Mouse (Mus musculus): ENCODE results near the gene Bnip1. TPM values are rescaled to one million over a fixed set of nuclear protein-coding genes. Genes with fewer than 3 reads are reported as not detected.
A peak's percentile ranks its signal among the peaks of the same experiment; 100 is the strongest.

Bnip1 gene
- polyA plus RNA-seq, 1 experiment from 2014 or later: 56.2 TPM

- Histone ChIP-seq H3K9me3 (no peaks in the 10 kb centered on the region), H3K4me3 (peak overlapping the region; percentile 73), H3K27ac (peak overlapping the region; percentile 94), H3K36me3 (peaks cover 33% of the 10 kb centered on the region), H3K4me2 (replicated peaks) (peak overlapping the region; percentile 83), H3K27me3 (no peaks in the 10 kb centered on the region), H3K4me1 (peaks cover 14% of the 10 kb centered on the region), H3K9ac (peak overlapping the region; percentile 82)
- 11% methylated on average over 5 of the region's 5 CpGs for WGBS
- no peak for ATAC-seq (ENCODE audit: low FRiP score, low read depth)
Observed at GRCm38 (mm10) chr17:26781610-26782043, 761 bp downstream of the Bnip1 start.

GRCm38 (mm10) chr17:26784525-26784924 is 3.7 kb downstream of the Bnip1 start:
- WGBS: 91% methylated on average over 8 of the region's 8 CpGs
- no peak overlapping the region for H3K27ac ChIP-seq
- no peaks in the 10 kb centered on the region for H3K27me3 ChIP-seq
- no peak overlapping the region for H3K9ac ChIP-seq
- H3K4me1 ChIP-seq: peaks cover 14% of the 10 kb centered on the region
- peaks cover 58% of the 10 kb centered on the region for H3K36me3 ChIP-seq
- H3K4me3 ChIP-seq: no peak overlapping the region
- H3K4me2 ChIP-seq (replicated peaks): no peak overlapping the region
- no peak for ATAC-seq (ENCODE audit: low FRiP score, low read depth)
- no peaks in the 10 kb centered on the region for H3K9me3 ChIP-seq

GRCm38 (mm10) chr17:26786586-26786985 is 5.7 kb downstream of the Bnip1 start:
- no peak overlapping the region for H3K9ac ChIP-seq
- ATAC-seq (ENCODE audit: low FRiP score, low read depth): no peak
- peaks cover 8% of the 10 kb centered on the region for H3K4me1 ChIP-seq
- peaks cover 78% of the 10 kb centered on the region for H3K36me3 ChIP-seq
- H3K4me2 ChIP-seq (replicated peaks): no peak overlapping the region
- H3K27me3 ChIP-seq: no peaks in the 10 kb centered on the region
- H3K4me3 ChIP-seq: no peak overlapping the region
- 90% methylated on average over 7 of the region's 7 CpGs for WGBS
- no peak overlapping the region for H3K27ac ChIP-seq
- no peaks in the 10 kb centered on the region for H3K9me3 ChIP-seq

GRCm38 (mm10) chr17:26788986-26789385 is 8.1 kb downstream of the Bnip1 start:
- Histone ChIP-seq H3K9ac (no peak overlapping the region), H3K27me3 (no peaks in the 10 kb centered on the region), H3K4me3 (no peak overlapping the region), H3K4me2 (replicated peaks) (no peak overlapping the region), H3K36me3 (peaks cover 91% of the 10 kb centered on the region), H3K4me1 (no peaks in the 10 kb centered on the region), H3K27ac (no peak overlapping the region), H3K9me3 (no peaks in the 10 kb centered on the region)
- ATAC-seq (ENCODE audit: low FRiP score, low read depth): no peak
- 94% methylated on average over 8 of the region's 8 CpGs for WGBS

- 89% methylated on average over 8 of the region's 8 CpGs for WGBS
Observed at GRCm38 (mm10) chr17:26789460-26790268, 8.8 kb downstream of the Bnip1 start.

GRCm38 (mm10) chr17:26790269-26791214 is 9.7 kb downstream of the Bnip1 start:
- ATAC-seq (ENCODE audit: low FRiP score, low read depth): no peak
- 88% methylated on average over 11 of the region's 11 CpGs for WGBS
- Histone ChIP-seq H3K4me2 (replicated peaks) (no peak overlapping the region), H3K36me3 (peaks cover 75% of the 10 kb centered on the region), H3K4me1 (no peaks in the 10 kb centered on the region), H3K27me3 (no peaks in the 10 kb centered on the region), H3K9me3 (no peaks in the 10 kb centered on the region), H3K9ac (no peak overlapping the region), H3K4me3 (no peak overlapping the region), H3K27ac (no peak overlapping the region)

More at GRCm38 (mm10) chr17:26789460-26790268, 8.8 kb downstream of the Bnip1 start:
- Histone ChIP-seq H3K4me2 (replicated peaks) (no peak overlapping the region), H3K4me3 (no peak overlapping the region), H3K27me3 (no peaks in the 10 kb centered on the region), H3K4me1 (no peaks in the 10 kb centered on the region), H3K9ac (no peak overlapping the region), H3K36me3 (peaks cover 84% of the 10 kb centered on the region), H3K9me3 (no peaks in the 10 kb centered on the region), H3K27ac (no peak overlapping the region)
- no peak for ATAC-seq (ENCODE audit: low FRiP score, low read depth)

- WGBS: 87% methylated on average over 7 of the region's 7 CpGs
- no peak overlapping the region for H3K4me3 ChIP-seq
- no peak overlapping the region for H3K27ac ChIP-seq
- ATAC-seq (ENCODE audit: low FRiP score, low read depth): no peak
- H3K4me1 ChIP-seq: no peaks in the 10 kb centered on the region
- H3K9me3 ChIP-seq: no peaks in the 10 kb centered on the region
- no peak overlapping the region for H3K4me2 ChIP-seq (replicated peaks)
- H3K27me3 ChIP-seq: no peaks in the 10 kb centered on the region
- no peak overlapping the region for H3K9ac ChIP-seq
- H3K36me3 ChIP-seq: peaks cover 67% of the 10 kb centered on the region
Observed at GRCm38 (mm10) chr17:26791580-26791979, 10.7 kb downstream of the Bnip1 start.

GRCm38 (mm10) chr17:26792096-26792495 is 11.2 kb downstream of the Bnip1 start:
- Histone ChIP-seq H3K36me3 (peaks cover 62% of the 10 kb centered on the region), H3K4me2 (replicated peaks) (no peak overlapping the region), H3K9me3 (no peaks in the 10 kb centered on the region), H3K27me3 (no peaks in the 10 kb centered on the region), H3K4me3 (no peak overlapping the region), H3K9ac (no peak overlapping the region), H3K4me1 (no peaks in the 10 kb centered on the region), H3K27ac (no peak overlapping the region)
- no peak for ATAC-seq (ENCODE audit: low FRiP score, low read depth)
- 89% methylated on average over 15 of the region's 15 CpGs for WGBS

GRCm38 (mm10) chr17:26793068-26793765 is 12.4 kb downstream of the Bnip1 start:
- WGBS: 87% methylated on average over 5 of the region's 5 CpGs
- no peak overlapping the region for H3K9ac ChIP-seq
- ATAC-seq (ENCODE audit: low FRiP score, low read depth): no peak
- no peaks in the 10 kb centered on the region for H3K27me3 ChIP-seq
- H3K4me3 ChIP-seq: no peak overlapping the region
- H3K4me2 ChIP-seq (replicated peaks): no peak overlapping the region
- no peaks in the 10 kb centered on the region for H3K4me1 ChIP-seq
- no peaks in the 10 kb centered on the region for H3K9me3 ChIP-seq
- no peak overlapping the region for H3K27ac ChIP-seq
- H3K36me3 ChIP-seq: peaks cover 55% of the 10 kb centered on the region

GRCm38 (mm10) chr17:26794744-26795143 is 13.9 kb downstream of the Bnip1 start:
- Histone ChIP-seq H3K9me3 (no peaks in the 10 kb centered on the region), H3K4me1 (no peaks in the 10 kb centered on the region), H3K4me2 (replicated peaks) (no peak overlapping the region), H3K36me3 (peaks cover 40% of the 10 kb centered on the region), H3K9ac (no peak overlapping the region), H3K27ac (no peak overlapping the region), H3K4me3 (no peak overlapping the region), H3K27me3 (no peaks in the 10 kb centered on the region)
- ATAC-seq (ENCODE audit: low FRiP score, low read depth): no peak
- 22% methylated on average over 3 of the region's 3 CpGs for WGBS

- H3K9ac ChIP-seq: no peak overlapping the region
- WGBS: 69% methylated on average over 7 of the region's 7 CpGs
Observed at GRCm38 (mm10) chr17:26795386-26795785, 14.5 kb downstream of the Bnip1 start.

More at GRCm38 (mm10) chr17:26795386-26795785, 14.5 kb downstream of the Bnip1 start:
- H3K27ac ChIP-seq: no peak overlapping the region
- H3K27me3 ChIP-seq: no peaks in the 10 kb centered on the region
- no peaks in the 10 kb centered on the region for H3K9me3 ChIP-seq
- H3K4me2 ChIP-seq (replicated peaks): no peak overlapping the region
- H3K4me1 ChIP-seq: no peaks in the 10 kb centered on the region
- peaks cover 34% of the 10 kb centered on the region for H3K36me3 ChIP-seq
- no peak for ATAC-seq (ENCODE audit: low FRiP score, low read depth)
- no peak overlapping the region for H3K4me3 ChIP-seq

Measured in limb, embryonic 13.5 days (tissue).